Mouse (Mus musculus): ENCODE measurements at regions not wholly inside any gene's neighbourhood (a gene's known extent, or its start where the extent isn't known, plus 50 kb on each side); places are given as distances from the start of the nearest gene placed in this dataset.

- TF ChIP-seq ZC3H11A (IDR thresholded peaks at IDR 0.05; ENCODE audit: borderline replicate concordance, low read depth, low read length) (no peak), MAFK (IDR thresholded peaks at IDR 0.05; ENCODE audit: insufficient read depth, low read depth, low read length) (no peak)
Observed at GRCm38 (mm10) chr12:107322861-107323260, 165.6 kb upstream of the 3110018I06Rik start.

All from ES-E14 (cell line).